Mouse (Mus musculus): ENCODE results near the gene Camta1. TPM values are rescaled to one million over a fixed set of nuclear protein-coding genes. Genes with fewer than 3 reads are reported as not detected.

Gene Camta1
- polyA plus RNA-seq, 1 experiment = 7.7 TPM

GRCm38 (mm10) chr4:151306890-151307289, 554.8 kb downstream of the Camta1 start:
- Histone ChIP-seq H3K27me3 (replicated peaks; ENCODE audit: control insufficient read depth, insufficient read depth, low read length) (no peaks in the 10 kb centered on the region), H3K4me3 (ENCODE audit: insufficient read depth, low read depth, low read length) (no peak overlapping the region), H3K36me3 (ENCODE audit: control insufficient read depth, insufficient read depth, low read length) (no peaks in the 10 kb centered on the region), H3K27ac (ENCODE audit: insufficient read depth, low read depth, low read length) (no peak overlapping the region), H3K4me1 (ENCODE audit: control insufficient read depth, insufficient read depth, low read length) (peaks cover 14% of the 10 kb centered on the region)
- 82% methylated on average over 11 of the region's 11 CpGs for WGBS
- no peak for DNase-seq
- TF ChIP-seq CTCF (conservative IDR thresholded peaks at IDR 0.05; ENCODE audit: insufficient read depth, insufficient read length, low read depth, low read length) (no peak), POLR2A (IDR thresholded peaks at IDR 0.05; ENCODE audit: low read depth, low read length) (no peak)

GRCm38 (mm10) chr4:151306311-151306765, 555.3 kb downstream of the Camta1 start:
- Histone ChIP-seq H3K4me1 (ENCODE audit: control insufficient read depth, insufficient read depth, low read length) (peaks cover 17% of the 10 kb centered on the region), H3K36me3 (ENCODE audit: control insufficient read depth, insufficient read depth, low read length) (no peaks in the 10 kb centered on the region), H3K27ac (ENCODE audit: insufficient read depth, low read depth, low read length) (no peak overlapping the region), H3K27me3 (replicated peaks; ENCODE audit: control insufficient read depth, insufficient read depth, low read length) (no peaks in the 10 kb centered on the region), H3K4me3 (ENCODE audit: insufficient read depth, low read depth, low read length) (no peak overlapping the region)
- TF ChIP-seq POLR2A (IDR thresholded peaks at IDR 0.05; ENCODE audit: low read depth, low read length) = no peak
- TF ChIP-seq CTCF (conservative IDR thresholded peaks at IDR 0.05; ENCODE audit: insufficient read depth, insufficient read length, low read depth, low read length) = no peak
- no peak for DNase-seq
- WGBS = 76% methylated on average over 11 of the region's 11 CpGs

- DNase-seq = no peak
- Histone ChIP-seq H3K27ac (ENCODE audit: insufficient read depth, low read depth, low read length) (no peak overlapping the region), H3K27me3 (replicated peaks; ENCODE audit: control insufficient read depth, insufficient read depth, low read length) (no peaks in the 10 kb centered on the region), H3K4me1 (ENCODE audit: control insufficient read depth, insufficient read depth, low read length) (peaks cover 19% of the 10 kb centered on the region), H3K4me3 (ENCODE audit: insufficient read depth, low read depth, low read length) (no peak overlapping the region), H3K36me3 (ENCODE audit: control insufficient read depth, insufficient read depth, low read length) (no peaks in the 10 kb centered on the region)
- WGBS = 89% methylated on average over 6 of the region's 6 CpGs
- TF ChIP-seq CTCF (conservative IDR thresholded peaks at IDR 0.05; ENCODE audit: insufficient read depth, insufficient read length, low read depth, low read length) (no peak), POLR2A (IDR thresholded peaks at IDR 0.05; ENCODE audit: low read depth, low read length) (no peak)
Measured at GRCm38 (mm10) chr4:151305761-151306160, 555.9 kb downstream of the Camta1 start.

GRCm38 (mm10) chr4:151303931-151304330, 557.7 kb downstream of the Camta1 start:
- TF ChIP-seq POLR2A (IDR thresholded peaks at IDR 0.05; ENCODE audit: low read depth, low read length) = no peak
- TF ChIP-seq CTCF (conservative IDR thresholded peaks at IDR 0.05; ENCODE audit: insufficient read depth, insufficient read length, low read depth, low read length) = no peak
- 54% methylated on average over 3 of the region's 3 CpGs for WGBS
- Histone ChIP-seq H3K4me1 (ENCODE audit: control insufficient read depth, insufficient read depth, low read length) (peaks cover 19% of the 10 kb centered on the region), H3K4me3 (ENCODE audit: insufficient read depth, low read depth, low read length) (no peak overlapping the region), H3K27me3 (replicated peaks; ENCODE audit: control insufficient read depth, insufficient read depth, low read length) (no peaks in the 10 kb centered on the region), H3K36me3 (ENCODE audit: control insufficient read depth, insufficient read depth, low read length) (no peaks in the 10 kb centered on the region), H3K27ac (ENCODE audit: insufficient read depth, low read depth, low read length) (no peak overlapping the region)
- no peak for DNase-seq

GRCm38 (mm10) chr4:151303436-151303835, 558.2 kb downstream of the Camta1 start:
- TF ChIP-seq POLR2A (IDR thresholded peaks at IDR 0.05; ENCODE audit: low read depth, low read length) (no peak), CTCF (conservative IDR thresholded peaks at IDR 0.05; ENCODE audit: insufficient read depth, insufficient read length, low read depth, low read length) (no peak)
- no peaks in the 10 kb centered on the region for H3K27me3 ChIP-seq (replicated peaks; ENCODE audit: control insufficient read depth, insufficient read depth, low read length)
- H3K4me1 ChIP-seq (ENCODE audit: control insufficient read depth, insufficient read depth, low read length) = peaks cover 19% of the 10 kb centered on the region
- H3K36me3 ChIP-seq (ENCODE audit: control insufficient read depth, insufficient read depth, low read length) = no peaks in the 10 kb centered on the region
- H3K4me3 ChIP-seq (ENCODE audit: insufficient read depth, low read depth, low read length) = no peak overlapping the region
- H3K27ac ChIP-seq (ENCODE audit: insufficient read depth, low read depth, low read length) = 0 out of 2 replicates have a peak overlapping the region, but pooled peaks have one; percentile 94
- 44% methylated on average over 5 of the region's 5 CpGs for WGBS
- DNase-seq = no peak

- Histone ChIP-seq H3K36me3 (ENCODE audit: control insufficient read depth, insufficient read depth, low read length) (no peaks in the 10 kb centered on the region), H3K27me3 (replicated peaks; ENCODE audit: control insufficient read depth, insufficient read depth, low read length) (no peaks in the 10 kb centered on the region), H3K4me1 (ENCODE audit: control insufficient read depth, insufficient read depth, low read length) (peaks cover 19% of the 10 kb centered on the region), H3K4me3 (ENCODE audit: insufficient read depth, low read depth, low read length) (no peak overlapping the region), H3K27ac (ENCODE audit: insufficient read depth, low read depth, low read length) (peak overlapping the region; percentile 94)
- peak; percentile 98 for DNase-seq
- TF ChIP-seq CTCF (conservative IDR thresholded peaks at IDR 0.05; ENCODE audit: insufficient read depth, insufficient read length, low read depth, low read length) (peak; percentile 69), POLR2A (IDR thresholded peaks at IDR 0.05; ENCODE audit: low read depth, low read length) (no peak)
- 15% methylated on average over 11 of the region's 11 CpGs for WGBS
Measured at GRCm38 (mm10) chr4:151302195-151303126, 559.2 kb downstream of the Camta1 start.

- Histone ChIP-seq H3K27ac (ENCODE audit: insufficient read depth, low read depth, low read length) (no peak overlapping the region), H3K4me1 (ENCODE audit: control insufficient read depth, insufficient read depth, low read length) (peaks cover 19% of the 10 kb centered on the region), H3K36me3 (ENCODE audit: control insufficient read depth, insufficient read depth, low read length) (no peaks in the 10 kb centered on the region), H3K4me3 (ENCODE audit: insufficient read depth, low read depth, low read length) (no peak overlapping the region), H3K27me3 (replicated peaks; ENCODE audit: control insufficient read depth, insufficient read depth, low read length) (no peaks in the 10 kb centered on the region)
- WGBS = 27% methylated on average over 9 of the region's 9 CpGs
- peak; percentile 69 for DNase-seq
- TF ChIP-seq CTCF (conservative IDR thresholded peaks at IDR 0.05; ENCODE audit: insufficient read depth, insufficient read length, low read depth, low read length) = no peak
- TF ChIP-seq POLR2A (IDR thresholded peaks at IDR 0.05; ENCODE audit: low read depth, low read length) = no peak
Measured at GRCm38 (mm10) chr4:151301337-151301736, 560.3 kb downstream of the Camta1 start.
